Mouse (Mus musculus) MEL (cell line): ENCODE measurements at regions not wholly inside any gene's neighbourhood (a gene's known extent, or its start where the extent isn't known, plus 50 kb on each side); places are given as distances from the start of the nearest gene placed in this dataset.

Source experiments
- CHD2 ChIP-seq: IDR thresholded peaks from 2 replicates; pipeline ENCODE4 v1.6.1; 2011; ENCODE audit warnings: low read length, improper control_type of control experiment
- CTCF ChIP-seq, 3 experiments: IDR thresholded peaks in 2 of 3; conservative IDR thresholded peaks in 1 of 3; 2 replicates each; pipeline ENCODE4 v1.5.1; 2011 to 2012; ENCODE audit warnings: low read length in 3 of 3, low read depth in 2 of 3, mild to moderate bottlenecking in 2 of 3, improper control_type of control experiment in 1 of 3, inconsistent platforms in 1 of 3, mixed read lengths in 1 of 3, moderate library complexity in 1 of 3; ENCODE audit not compliant: control insufficient read depth in 1 of 3, insufficient read depth in 1 of 3, poor library complexity in 1 of 3, severe bottlenecking in 1 of 3
- EP300 ChIP-seq, 2 experiments: IDR thresholded peaks; 2 replicates each; pipeline ENCODE4 v1.6.1; 2011; ENCODE audit warnings: improper control_type of control experiment in 2 of 2, low read length in 2 of 2, low read depth in 1 of 2, mild to moderate bottlenecking in 1 of 2
- ETS1 ChIP-seq: IDR thresholded peaks from 2 replicates; pipeline ENCODE4 v1.6.1; 2012; ENCODE audit warnings: low read depth, mild to moderate bottlenecking, inconsistent platforms, low read length, improper control_type of control experiment, moderate library complexity
- GABPA ChIP-seq: IDR thresholded peaks from 2 replicates; pipeline ENCODE4 v1.6.1; 2012; ENCODE audit warnings: low read depth, mild to moderate bottlenecking, inconsistent platforms, low read length, improper control_type of control experiment, moderate library complexity
- HCFC1 ChIP-seq: IDR thresholded peaks from 2 replicates; pipeline ENCODE4 v1.6.1; 2012; ENCODE audit warnings: low read depth, mild to moderate bottlenecking, inconsistent platforms, low read length, improper control_type of control experiment, moderate library complexity
- MYC ChIP-seq: IDR thresholded peaks from 2 replicates; pipeline ENCODE4 v1.6.1; 2011; ENCODE audit warnings: low read depth, mild to moderate bottlenecking, low read length, improper control_type of control experiment, moderate library complexity
- NRF1 ChIP-seq: IDR thresholded peaks from 2 replicates; pipeline ENCODE4 v1.6.1; 2014; ENCODE audit warnings: low read depth, mild to moderate bottlenecking, inconsistent platforms, low read length, improper control_type of control experiment, moderate library complexity; ENCODE audit not compliant: poor library complexity, insufficient read depth, severe bottlenecking
- TCF12 ChIP-seq: IDR thresholded peaks from 2 replicates; pipeline ENCODE4 v1.6.1; 2014; ENCODE audit warnings: low read depth, mild to moderate bottlenecking, inconsistent platforms, low read length, improper control_type of control experiment, moderate library complexity

- no peak for TF ChIP-seq CHD2
- no peak for TF ChIP-seq CTCF (IDR thresholded peaks at IDR 0.05 in 2 of 3, conservative IDR thresholded peaks at IDR 0.05 in 1 of 3; ENCODE audit: control insufficient read depth in 1 of 3, insufficient read depth in 1 of 3, low read depth in 2 of 3, low read length in 3 of 3, poor library complexity in 1 of 3, severe bottlenecking in 1 of 3)
- no peak for TF ChIP-seq HCFC1
- no peak for TF ChIP-seq GABPA
- TF ChIP-seq MYC = no peak
- no peak for TF ChIP-seq ETS1
- TF ChIP-seq EP300 (IDR thresholded peaks at IDR 0.05; ENCODE audit: low read depth in 1 of 2, low read length in 2 of 2) = no peak
- TF ChIP-seq NRF1 = no peak
- no peak for TF ChIP-seq TCF12
Measured at GRCm38 (mm10) chr2:170662069-170662980, 60.5 kb upstream of the 4930470P17Rik start.
